Mouse (Mus musculus) myocyte (in vitro differentiated cells): ENCODE measurements at regions not wholly inside any gene's neighbourhood (a gene's known extent, or its start where the extent isn't known, plus 50 kb on each side); places are given as distances from the start of the nearest gene placed in this dataset.

Experiments used
- H3K27me3 ChIP-seq: one replicate; pipeline ENCODE4 v1.6.1; 2011; ENCODE audit not compliant: control insufficient read depth, insufficient read depth, insufficient read length
- H3K36me3 ChIP-seq: one replicate; pipeline ENCODE4 v1.6.1; 2011; ENCODE audit not compliant: control insufficient read depth, insufficient read depth
- H3K4me2 ChIP-seq: one replicate; pipeline ENCODE4 v1.6.1; 2011; ENCODE audit warnings: low read depth, control low read depth
- H3K4me3 ChIP-seq: one replicate; pipeline ENCODE4 v1.5.1; 2011; ENCODE audit warnings: mild to moderate bottlenecking, control low read depth, moderate library complexity
- H3K79me2 ChIP-seq: one replicate; pipeline ENCODE4 v1.6.1; 2011; ENCODE audit not compliant: control insufficient read depth, insufficient read depth
- H3ac ChIP-seq: one replicate; pipeline ENCODE4 v1.6.1; 2011; ENCODE audit not compliant: control insufficient read depth, insufficient read length
- CEBPB ChIP-seq: IDR thresholded peaks from 2 replicates; pipeline ENCODE4 v1.6.1; 2011; ENCODE audit warnings: mild to moderate bottlenecking, moderate library complexity; ENCODE audit not compliant: poor library complexity, insufficient read depth, severe bottlenecking
- E2F4 ChIP-seq: IDR thresholded peaks from one replicate; pipeline ENCODE4 v1.6.1; 2011; ENCODE audit warnings: mild to moderate bottlenecking, control low read depth, moderate library complexity; ENCODE audit not compliant: insufficient read depth
- MAX ChIP-seq: IDR thresholded peaks from one replicate; pipeline ENCODE4 v1.6.1; 2011; ENCODE audit warnings: low read depth, mild to moderate bottlenecking, control low read depth
- MYOD1 ChIP-seq, 3 experiments: IDR thresholded peaks; one replicate each; pipeline ENCODE4 v1.6.1; 2011; ENCODE audit warnings: control low read depth in 2 of 3, low read depth in 2 of 3, mild to moderate bottlenecking in 2 of 3, moderate library complexity in 1 of 3; ENCODE audit not compliant: insufficient read length in 2 of 3, control insufficient read depth in 1 of 3
- MYOG ChIP-seq, 3 experiments: IDR thresholded peaks; one replicate each; pipeline ENCODE4 v1.6.1; 2011; ENCODE audit warnings: control low read depth in 2 of 3, low read depth in 2 of 3, mild to moderate bottlenecking in 2 of 3; ENCODE audit not compliant: insufficient read length in 2 of 3, control insufficient read depth in 1 of 3, insufficient read depth in 1 of 3
- POLR2A ChIP-seq: IDR thresholded peaks from one replicate; pipeline ENCODE4 v1.6.1; 2011; ENCODE audit warnings: low read depth, mild to moderate bottlenecking, control low read depth, moderate library complexity; ENCODE audit not compliant: insufficient read length
- POLR2AphosphoS2 ChIP-seq: IDR thresholded peaks from one replicate; pipeline ENCODE4 v1.6.1; 2011; ENCODE audit warnings: low read depth, control low read depth; ENCODE audit not compliant: insufficient read length
- REST ChIP-seq: IDR thresholded peaks from one replicate; pipeline ENCODE4 v1.6.1; 2011; ENCODE audit warnings: mild to moderate bottlenecking, control low read depth, moderate library complexity; ENCODE audit not compliant: insufficient read depth, insufficient read length
- SRF ChIP-seq: IDR thresholded peaks from one replicate; pipeline ENCODE4 v1.6.1; 2011; ENCODE audit warnings: low read depth; ENCODE audit not compliant: control insufficient read depth, insufficient read length
- TCF12 ChIP-seq: IDR thresholded peaks from one replicate; pipeline ENCODE4 v1.6.1; 2011; ENCODE audit warnings: mild to moderate bottlenecking, control low read depth; ENCODE audit not compliant: poor library complexity, insufficient read depth, severe bottlenecking
- TCF3 ChIP-seq: IDR thresholded peaks from one replicate; pipeline ENCODE4 v1.6.1; 2011; ENCODE audit warnings: low read depth, control low read depth; ENCODE audit not compliant: insufficient read length
- USF1 ChIP-seq: IDR thresholded peaks from one replicate; pipeline ENCODE4 v1.6.1; 2011; ENCODE audit warnings: low read depth, mild to moderate bottlenecking, control low read depth, moderate library complexity

GRCm38 (mm10) chr8:8044296-8044695 is 616.7 kb downstream of the Efnb2 start:
- Histone ChIP-seq H3K4me3 (no peak overlapping the region), H3K79me2 (no peaks in the 10 kb centered on the region), H3K4me2 (no peak overlapping the region), H3ac (no peak overlapping the region), H3K27me3 (no peaks in the 10 kb centered on the region), H3K36me3 (no peaks in the 10 kb centered on the region)
- TF ChIP-seq POLR2A = no peak
- no peak for TF ChIP-seq SRF
- TF ChIP-seq REST = no peak
- no peak for TF ChIP-seq MAX
- no peak for TF ChIP-seq USF1

GRCm38 (mm10) chr8:8037929-8038328 is 623.1 kb downstream of the Efnb2 start:
- no peaks in the 10 kb centered on the region for H3K27me3 ChIP-seq
- H3K36me3 ChIP-seq = no peaks in the 10 kb centered on the region
- H3K4me2 ChIP-seq = no peak overlapping the region
- TF ChIP-seq MYOD1 (IDR thresholded peaks at IDR 0.05; ENCODE audit: control insufficient read depth in 1 of 3, insufficient read length in 2 of 3, low read depth in 2 of 3) = no peak
- TF ChIP-seq REST = no peak
- TF ChIP-seq E2F4 = no peak
- no peak for TF ChIP-seq MYOG (IDR thresholded peaks at IDR 0.05; ENCODE audit: control insufficient read depth in 1 of 3, insufficient read depth in 1 of 3, insufficient read length in 2 of 3, low read depth in 2 of 3)
- no peak for TF ChIP-seq TCF3
- H3K79me2 ChIP-seq = no peaks in the 10 kb centered on the region
- no peak overlapping the region for H3K4me3 ChIP-seq
- no peak overlapping the region for H3ac ChIP-seq

GRCm38 (mm10) chr8:8011151-8011550 is 649.9 kb downstream of the Efnb2 start:
- Histone ChIP-seq H3K27me3 (no peaks in the 10 kb centered on the region), H3K36me3 (no peaks in the 10 kb centered on the region)
- TF ChIP-seq MAX (no peak), MYOG (IDR thresholded peaks at IDR 0.05; ENCODE audit: control insufficient read depth in 1 of 3, insufficient read depth in 1 of 3, insufficient read length in 2 of 3, low read depth in 2 of 3) (no peak), POLR2A (no peak), E2F4 (no peak), CEBPB (no peak), POLR2AphosphoS2 (no peak), TCF3 (no peak), USF1 (no peak), TCF12 (no peak), MYOD1 (IDR thresholded peaks at IDR 0.05; ENCODE audit: control insufficient read depth in 1 of 3, insufficient read length in 2 of 3, low read depth in 2 of 3) (no peak), REST (no peak)

GRCm38 (mm10) chr8:7994905-7995304 is 666.1 kb downstream of the Efnb2 start:
- TF ChIP-seq TCF12 (no peak), USF1 (no peak), TCF3 (no peak), MYOD1 (IDR thresholded peaks at IDR 0.05; ENCODE audit: control insufficient read depth in 1 of 3, insufficient read length in 2 of 3, low read depth in 2 of 3) (no peak), REST (no peak), E2F4 (no peak), MYOG (IDR thresholded peaks at IDR 0.05; ENCODE audit: control insufficient read depth in 1 of 3, insufficient read depth in 1 of 3, insufficient read length in 2 of 3, low read depth in 2 of 3) (no peak), MAX (no peak), POLR2A (no peak), SRF (no peak), CEBPB (no peak), POLR2AphosphoS2 (no peak)
- H3ac ChIP-seq = no peak overlapping the region
- no peaks in the 10 kb centered on the region for H3K27me3 ChIP-seq
- no peaks in the 10 kb centered on the region for H3K79me2 ChIP-seq
- H3K4me3 ChIP-seq = no peak overlapping the region
- H3K4me2 ChIP-seq = no peak overlapping the region
- no peaks in the 10 kb centered on the region for H3K36me3 ChIP-seq

More at GRCm38 (mm10) chr8:8011151-8011550, 649.9 kb downstream of the Efnb2 start:
- no peak overlapping the region for H3K4me2 ChIP-seq
- H3K79me2 ChIP-seq = no peaks in the 10 kb centered on the region
- no peak overlapping the region for H3K4me3 ChIP-seq
- no peak overlapping the region for H3ac ChIP-seq

GRCm38 (mm10) chr8:7988820-7989219 is 672.2 kb downstream of the Efnb2 start:
- Histone ChIP-seq H3K27me3 (no peaks in the 10 kb centered on the region), H3K4me3 (no peak overlapping the region), H3ac (no peak overlapping the region), H3K79me2 (no peaks in the 10 kb centered on the region), H3K36me3 (no peaks in the 10 kb centered on the region), H3K4me2 (no peak overlapping the region)
- TF ChIP-seq MYOD1 (IDR thresholded peaks at IDR 0.05; ENCODE audit: control insufficient read depth in 1 of 3, insufficient read length in 2 of 3, low read depth in 2 of 3) (no peak), E2F4 (no peak), CEBPB (no peak), USF1 (no peak), TCF12 (no peak), MYOG (IDR thresholded peaks at IDR 0.05; ENCODE audit: control insufficient read depth in 1 of 3, insufficient read depth in 1 of 3, insufficient read length in 2 of 3, low read depth in 2 of 3) (no peak), SRF (no peak), MAX (no peak), POLR2A (no peak), POLR2AphosphoS2 (no peak), REST (no peak), TCF3 (no peak)
